Mouse (Mus musculus): ENCODE data around the gene Copb1.

Gene Copb1

DNA sequence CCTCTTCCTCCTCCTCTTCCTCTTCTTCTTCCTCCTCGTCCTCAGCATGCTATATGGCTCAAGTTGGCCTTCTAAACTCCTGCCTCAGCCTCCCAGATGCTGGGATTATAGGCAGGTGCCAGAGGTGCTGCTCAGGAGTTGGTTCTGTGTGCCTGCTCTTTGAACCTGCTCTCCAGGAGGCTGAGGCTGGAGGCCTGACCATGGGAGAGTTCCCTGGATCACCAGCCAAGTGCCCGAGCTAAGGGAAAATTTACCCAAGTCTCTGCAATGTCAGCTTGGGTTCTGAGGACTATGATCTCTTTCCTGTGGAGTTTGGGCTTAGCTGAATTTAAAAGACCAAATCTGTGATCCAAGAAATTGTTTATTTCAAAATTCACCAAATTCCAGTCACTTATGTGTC is 85.1 kb downstream of the Copb1 start:
- DNase-seq (ENCODE audit: low spot score in 2 of 2): no peak
